Mouse (Mus musculus) small intestine, adult 2 months (tissue): ENCODE results near the gene Elovl7. TPM values are rescaled to one million over a fixed set of nuclear protein-coding genes. Genes with fewer than 3 reads are reported as not detected.

Experiments
- H3K27ac ChIP-seq: fragments of 200-500 bp; 2 replicates; pipeline ENCODE4 v1.5.1; 2012; ENCODE audit warnings: low read depth, low read length, control low read depth, inconsistent platforms; ENCODE audit not compliant: insufficient read depth
- H3K27me3 ChIP-seq: fragments of 200-500 bp; 2 replicates; pipeline ENCODE4 v1.6.1; 2012; ENCODE audit warnings: mild to moderate bottlenecking, moderate library complexity, low read length, inconsistent platforms; ENCODE audit not compliant: control insufficient read depth, insufficient read depth
- H3K36me3 ChIP-seq: fragments of 200-500 bp; 2 replicates; pipeline ENCODE4 v1.6.1; 2012; ENCODE audit warnings: mild to moderate bottlenecking, low read length, control low read depth, inconsistent platforms; ENCODE audit not compliant: control insufficient read depth, insufficient read depth
- H3K4me1 ChIP-seq: fragments of 200-500 bp; 2 replicates; pipeline ENCODE4 v1.6.1; 2012; ENCODE audit warnings: low read length, inconsistent platforms, mixed read lengths; ENCODE audit not compliant: control insufficient read depth, insufficient read depth, insufficient read length
- H3K4me3 ChIP-seq: fragments of 200-500 bp; 2 replicates; pipeline ENCODE4 v1.5.1; 2012; ENCODE audit warnings: low read depth, mild to moderate bottlenecking, control low read depth, inconsistent platforms, low read length, moderate library complexity
- CTCF ChIP-seq: fragments of 200-500 bp; IDR thresholded peaks from 2 replicates; pipeline ENCODE4 v1.5.1; 2012; ENCODE audit warnings: low read depth, mild to moderate bottlenecking, control low read depth, inconsistent platforms, low read length, moderate library complexity, mixed read lengths; ENCODE audit not compliant: insufficient replicate concordance, insufficient read length; ENCODE audit errors: extremely low read depth
- POLR2A ChIP-seq: fragments of 200-500 bp; IDR thresholded peaks from 2 replicates; pipeline ENCODE4 v1.6.1; 2012; ENCODE audit warnings: low read depth, mild to moderate bottlenecking, control low read depth, inconsistent platforms, low read length, moderate library complexity
- WGBS: fragments of 180-500 bp; shearing (Covaris S2); methylation state at CpG from one replicate; pipeline ENCODE4 v1.1.7; 2018; 5-methylcytosine and 5-hydroxymethylcytosine counted together
- polyA plus RNA-seq: library from polyadenylated mRNA; depleted of rRNA; stranded (reverse); fragments of >200 nt; gene quantifications from 2 replicates; pipeline ENCODE4 v1.2.3, GENCODE M21; 2012

The Elovl7 gene
- polyA plus RNA-seq, 1 experiment, result 3.7 TPM

DNA sequence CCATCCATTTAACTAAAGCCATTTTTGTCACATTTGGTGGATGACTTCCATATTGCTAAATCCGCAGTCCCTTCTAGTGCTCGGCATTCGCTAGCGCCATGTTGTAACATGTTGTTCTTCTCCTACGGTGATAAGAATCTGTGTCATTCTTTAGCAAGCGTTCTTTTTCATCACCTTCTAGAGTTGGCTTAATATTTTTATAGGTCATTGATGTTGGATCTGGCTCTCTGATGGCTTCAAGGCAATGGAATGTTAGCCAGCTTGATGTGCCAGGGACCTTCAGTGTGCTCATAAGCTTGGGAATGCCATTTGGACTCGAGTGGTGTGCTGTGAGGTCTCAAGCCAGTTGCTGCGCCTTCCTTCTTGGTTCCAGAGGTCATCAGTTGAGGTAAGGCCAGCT lies 3.2 kb upstream of the Elovl7 start:
- 92% methylated on average over 8 of the region's 8 CpGs for WGBS
- no peaks in the 10 kb centered on the region for H3K36me3 ChIP-seq
- H3K27ac ChIP-seq, result peak overlapping the region; percentile 20; the same call in 1 of the 2 replicates
- peaks cover 14% of the 10 kb centered on the region for H3K4me1 ChIP-seq
- no peak overlapping the region for H3K4me3 ChIP-seq
- TF ChIP-seq POLR2A, result no peak
- no peak for TF ChIP-seq CTCF
- H3K27me3 ChIP-seq, result no peaks in the 10 kb centered on the region

DNA sequence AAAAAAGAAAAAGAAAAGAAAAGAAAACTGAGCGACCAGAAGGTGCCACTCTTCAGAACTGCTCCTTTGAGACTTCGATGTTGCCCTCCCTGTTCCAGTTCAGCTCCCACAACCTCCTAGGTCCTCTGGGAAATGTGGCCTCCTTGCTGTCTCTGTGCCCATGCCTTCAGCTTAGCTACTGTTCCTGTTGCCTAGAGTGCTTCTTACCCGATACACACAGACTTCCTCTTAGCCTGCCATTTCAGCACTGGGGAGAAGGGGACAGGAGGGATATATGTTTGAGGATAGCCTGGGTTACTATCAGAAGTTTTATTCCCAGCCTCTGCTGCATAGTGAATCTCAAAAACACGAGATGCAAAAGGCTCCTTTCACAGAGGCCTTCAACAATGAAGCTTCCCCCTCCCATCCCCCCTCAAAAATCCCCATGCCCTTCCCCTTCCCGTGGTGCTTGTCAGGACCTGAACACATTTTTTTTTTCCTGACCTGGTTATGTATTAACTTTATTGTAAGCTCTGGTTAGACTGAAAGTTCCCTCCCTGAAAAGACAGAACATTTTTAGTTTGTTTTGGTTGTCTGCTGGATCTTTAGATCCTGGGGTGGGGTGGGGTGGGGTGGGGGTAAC lies 1.7 kb upstream of the Elovl7 start:
- H3K36me3 ChIP-seq, result no peaks in the 10 kb centered on the region
- H3K27ac ChIP-seq, result peak overlapping the region; percentile 82
- WGBS, result 30% methylated on average over 5 of the region's 5 CpGs
- no peak overlapping the region for H3K4me3 ChIP-seq
- no peaks in the 10 kb centered on the region for H3K27me3 ChIP-seq
- H3K4me1 ChIP-seq, result peaks cover 16% of the 10 kb centered on the region
- TF ChIP-seq POLR2A, result no peak
- TF ChIP-seq CTCF, result no peak

DNA sequence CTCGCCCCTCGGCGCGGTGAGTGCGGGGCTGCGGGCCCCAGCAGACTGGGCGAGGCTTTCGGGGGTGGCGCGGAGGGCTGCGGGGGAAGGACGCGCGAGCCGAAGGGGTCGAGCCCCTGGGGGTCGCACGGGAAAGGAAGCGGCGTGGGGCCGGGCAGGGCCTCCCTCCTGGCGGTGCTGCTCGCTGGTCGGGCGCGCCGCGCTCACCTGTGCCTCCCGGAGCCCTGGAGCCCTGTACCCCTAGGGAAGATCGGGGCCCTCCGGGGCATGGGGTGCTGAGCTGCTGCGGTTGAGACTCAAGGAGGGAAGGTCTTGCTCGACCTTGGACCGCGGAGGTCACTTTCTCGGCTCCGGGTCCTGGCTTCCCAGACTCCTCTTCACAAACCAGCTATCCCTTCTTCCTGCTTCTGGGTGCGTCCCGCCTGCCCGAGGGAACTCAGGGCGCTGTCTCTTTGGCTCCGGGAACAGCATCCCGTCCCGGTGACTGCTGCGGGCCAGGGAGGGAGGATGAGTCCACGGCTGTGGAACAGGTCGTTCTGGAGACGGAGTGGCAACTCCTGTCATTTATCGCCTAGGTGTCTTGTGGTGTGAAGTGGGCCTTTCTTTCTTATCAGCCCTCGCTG lies 392 bp downstream of the Elovl7 start:
- peaks cover 16% of the 10 kb centered on the region for H3K4me1 ChIP-seq
- H3K27ac ChIP-seq, result peak overlapping the region; percentile 73
- 0 out of 2 replicates have a peak, but pooled peaks have one; percentile 1 for TF ChIP-seq CTCF
- TF ChIP-seq POLR2A, result no peak
- under 1% methylated on average over 48 of the region's 50 CpGs for WGBS
- no peaks in the 10 kb centered on the region for H3K27me3 ChIP-seq
- no peaks in the 10 kb centered on the region for H3K36me3 ChIP-seq
- H3K4me3 ChIP-seq, result peak overlapping the region; percentile 100

DNA sequence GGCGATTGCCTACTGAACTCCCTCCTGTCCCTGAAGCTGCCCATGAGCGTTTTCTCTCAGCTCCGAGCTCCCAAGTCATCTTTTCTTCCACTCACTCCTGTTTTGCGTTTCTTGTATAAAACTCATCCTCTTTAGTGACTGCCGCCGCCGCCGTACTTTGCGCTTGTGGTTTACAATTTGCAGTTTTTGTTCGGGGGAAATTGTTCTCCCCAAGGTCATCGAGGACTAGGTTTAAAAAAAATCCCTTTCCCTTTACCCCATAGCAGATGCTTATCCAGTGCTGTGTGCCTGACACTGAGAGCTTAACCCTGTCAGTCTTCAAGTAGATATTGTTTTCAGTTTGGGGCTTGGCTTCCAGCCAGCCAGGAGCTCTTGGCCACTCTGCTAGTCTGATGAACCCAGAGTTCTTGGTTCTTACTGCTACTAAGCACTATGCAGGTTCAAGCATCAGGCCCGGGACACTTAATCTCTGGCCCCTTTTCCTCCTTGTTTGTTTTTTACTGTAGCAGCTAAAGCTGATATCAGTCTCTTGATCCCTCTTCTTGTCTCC lies 1.1 kb downstream of the Elovl7 start:
- H3K36me3 ChIP-seq, result no peaks in the 10 kb centered on the region
- 0 out of 2 replicates have a peak overlapping the region, but pooled peaks have one; percentile 73 for H3K27ac ChIP-seq
- WGBS, result 2% methylated on average over 12 of the region's 12 CpGs
- peak overlapping the region; percentile 100 for H3K4me3 ChIP-seq
- H3K27me3 ChIP-seq, result no peaks in the 10 kb centered on the region
- TF ChIP-seq CTCF, result no peak
- no peak for TF ChIP-seq POLR2A
- H3K4me1 ChIP-seq, result peaks cover 16% of the 10 kb centered on the region

DNA sequence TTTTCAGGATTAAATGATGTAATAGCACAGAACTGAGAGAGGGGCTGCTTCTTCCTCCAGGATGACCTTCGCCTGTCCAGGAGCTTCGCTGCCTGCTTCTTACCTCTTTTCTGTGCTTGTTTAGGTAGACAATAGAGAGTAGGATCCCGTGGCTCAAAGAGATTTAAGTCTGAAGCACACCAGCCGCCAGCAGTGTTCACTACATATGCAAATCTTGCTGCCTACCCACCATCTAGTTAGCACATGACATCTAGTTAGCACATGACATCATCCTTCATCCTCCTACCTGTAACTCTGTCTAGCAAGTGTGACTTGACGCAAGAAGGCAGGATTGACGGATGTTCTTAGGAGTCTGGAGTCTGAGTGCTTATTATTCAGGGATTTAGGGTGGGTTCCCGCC lies 5.6 kb downstream of the Elovl7 start:
- Histone ChIP-seq H3K4me1 (peaks cover 6% of the 10 kb centered on the region), H3K36me3 (no peaks in the 10 kb centered on the region), H3K4me3 (no peak overlapping the region), H3K27me3 (no peaks in the 10 kb centered on the region), H3K27ac (no peak overlapping the region)
- no peak for TF ChIP-seq POLR2A
- TF ChIP-seq CTCF, result no peak
- 90% methylated on average over 7 of the region's 7 CpGs for WGBS

DNA sequence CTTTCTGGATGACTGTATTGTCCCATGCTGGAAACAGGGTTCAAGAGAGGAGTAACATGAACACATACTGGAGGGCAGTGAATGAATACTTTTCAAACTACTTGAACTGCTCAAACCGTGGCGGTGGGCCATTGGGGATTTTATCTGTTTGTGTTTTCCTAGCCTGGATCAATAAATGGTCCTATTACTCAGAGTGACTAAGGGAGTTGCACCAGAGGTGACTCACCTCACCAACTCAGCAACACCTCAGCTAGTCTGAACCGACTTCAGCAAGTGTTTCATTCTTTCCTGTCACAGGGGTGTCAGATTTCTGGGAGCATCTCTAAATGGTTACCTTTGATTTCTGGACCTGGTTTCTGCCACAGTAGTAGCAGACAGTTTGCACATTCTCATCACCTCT lies 15.0 kb downstream of the Elovl7 start:
- TF ChIP-seq CTCF (no peak), POLR2A (no peak)

More for the DNA sequence above, 15.0 kb downstream of the Elovl7 start:
- Histone ChIP-seq H3K27me3 (no peaks in the 10 kb centered on the region), H3K27ac (peak overlapping the region; percentile 12; the same call in 1 of the 2 replicates), H3K4me1 (peaks cover 24% of the 10 kb centered on the region; the same call in 1 of the 2 replicates), H3K36me3 (no peaks in the 10 kb centered on the region), H3K4me3 (no peak overlapping the region)
- 26% methylated on average over 3 of the region's 3 CpGs for WGBS
